Mouse (Mus musculus) spleen, adult 2 months (tissue): ENCODE results near the gene Zfand3.

Source experiments
- CTCF ChIP-seq: fragments of 200-500 bp; IDR thresholded peaks from 2 replicates; pipeline ENCODE4 v1.5.1; 2011; ENCODE audit warnings: mild to moderate bottlenecking, inconsistent platforms; ENCODE audit not compliant: insufficient read depth, insufficient read length, insufficient replicate concordance; ENCODE audit errors: extremely low read depth
- POLR2A ChIP-seq: fragments of 200-500 bp; IDR thresholded peaks from 2 replicates; pipeline ENCODE4 v1.6.1; 2011; ENCODE audit warnings: low read depth, low read length, inconsistent platforms

DNA sequence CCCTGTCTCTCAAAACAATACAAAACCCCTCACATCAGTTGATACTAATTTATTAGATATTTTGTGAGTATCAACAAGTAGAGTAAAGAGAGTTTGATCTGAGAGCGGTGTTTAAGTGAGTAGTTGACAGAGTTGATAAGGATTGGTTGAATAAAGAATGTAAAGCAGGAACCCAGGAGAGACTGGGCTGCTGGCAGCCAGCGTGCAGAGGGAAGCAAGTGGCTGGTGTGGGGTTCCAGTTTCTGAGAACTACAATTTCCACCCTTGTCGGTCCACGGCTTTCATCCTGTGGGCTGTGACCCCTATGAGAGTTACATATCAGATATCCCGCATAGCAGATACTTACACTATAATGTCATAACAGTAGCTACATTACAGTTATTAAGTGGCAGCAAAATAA, 158.4 kb downstream of the Zfand3 start:
- TF ChIP-seq POLR2A (no peak), CTCF (no peak)
